Mouse (Mus musculus): Measurements from ENCODE around the gene Oca2.
A peak's percentile ranks its signal among the peaks of the same experiment; 100 is the strongest.

- TF ChIP-seq CTCF (IDR thresholded peaks at IDR 0.05; ENCODE audit: low read depth, low read length): peak; percentile 65
- no peak for TF ChIP-seq POLR2A (IDR thresholded peaks at IDR 0.05; ENCODE audit: insufficient read depth, low read length)
Measured at GRCm38 (mm10) chr7:56327738-56328137, 88.2 kb downstream of the Oca2 start.
